Mouse (Mus musculus) hindbrain, embryonic 13.5 days (tissue): Measurements from ENCODE around the gene Cnp. TPM values are rescaled to one million over a fixed set of nuclear protein-coding genes. Genes with fewer than 3 reads are reported as not detected.

ENCODE experiments used
- ATAC-seq: fragments of 200-750 bp; cut with Nextera tagmentation; 2 replicates; pipeline ENCODE4 v1.8.0; 2017; ENCODE audit warnings: moderate TSS enrichment; ENCODE audit not compliant: low FRiP score
- H3K27ac ChIP-seq: fragments of 300-500 bp; sonication (generic); 2 replicates; pipeline ENCODE4 v1.5.1; 2015; ENCODE audit warnings: inconsistent platforms, mild to moderate bottlenecking, moderate library complexity
- H3K27me3 ChIP-seq: fragments of 300-500 bp; sonication (generic); 2 replicates; pipeline ENCODE4 v1.6.1; 2015; ENCODE audit warnings: mild to moderate bottlenecking, inconsistent platforms
- H3K36me3 ChIP-seq: fragments of 300-500 bp; sonication (generic); 2 replicates; pipeline ENCODE4 v1.6.1; 2015; ENCODE audit warnings: mild to moderate bottlenecking, inconsistent platforms
- H3K4me1 ChIP-seq: fragments of 300-500 bp; sonication (generic); replicated peaks from 2 replicates; pipeline ENCODE4 v1.6.1; 2015; ENCODE audit warnings: inconsistent platforms
- H3K4me2 ChIP-seq: fragments of 300-500 bp; sonication (generic); 2 replicates; pipeline ENCODE4 v1.6.1; 2015; ENCODE audit warnings: inconsistent platforms, mild to moderate bottlenecking, moderate library complexity
- H3K4me3 ChIP-seq: fragments of 300-500 bp; sonication (generic); 2 replicates; pipeline ENCODE4 v1.5.1; 2015; ENCODE audit warnings: mild to moderate bottlenecking, inconsistent platforms
- H3K9ac ChIP-seq: fragments of 300-500 bp; sonication (generic); 2 replicates; pipeline ENCODE4 v1.6.1; 2015; ENCODE audit warnings: mild to moderate bottlenecking, inconsistent platforms
- H3K9me3 ChIP-seq: fragments of 300-500 bp; sonication (generic); 2 replicates; pipeline ENCODE4 v1.6.1; 2016; ENCODE audit warnings: inconsistent platforms
- WGBS: fragments of 180-500 bp; shearing (Covaris S2); methylation state at CpG from one replicate; pipeline ENCODE4 v1.1.7; 2015; 5-methylcytosine and 5-hydroxymethylcytosine counted together
- polyA plus RNA-seq: library from polyadenylated mRNA; unstranded; fragments of >200 nt; fragmentation: Nextera tagmentation; extraction: Ambion mirVana; gene quantifications from 2 replicates; pipeline ENCODE4 v1.2.1, GENCODE M21; 2015

Cnp gene
- polyA plus RNA-seq, 1 experiment from 2014 or later: 34.5 TPM

DNA sequence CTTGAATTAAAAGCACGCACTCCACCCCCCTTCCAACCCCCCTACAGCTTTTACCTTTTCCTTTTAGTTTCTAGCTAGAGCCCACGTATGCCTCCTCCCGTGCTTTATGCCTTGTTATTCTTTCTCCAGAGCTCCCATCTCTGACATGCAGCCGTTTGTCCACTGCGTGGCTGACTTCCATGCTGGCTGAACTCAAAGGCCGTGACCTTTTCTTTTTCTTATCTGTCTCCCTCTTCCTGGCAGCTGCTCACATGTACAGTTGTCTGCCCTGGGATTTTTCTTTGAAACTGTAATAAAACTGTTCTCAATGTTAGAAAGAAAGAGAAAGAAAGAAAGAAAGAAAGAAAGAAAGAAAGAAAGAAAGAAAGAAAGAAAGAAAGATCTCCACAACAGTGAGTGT is 33.7 kb upstream of the Cnp start:
- peaks cover 14% of the 10 kb centered on the region for H3K4me1 ChIP-seq
- 52% methylated on average over 6 of the region's 6 CpGs for WGBS
- H3K27ac ChIP-seq: no peak overlapping the region
- H3K9ac ChIP-seq: no peak overlapping the region
- no peak for ATAC-seq
- no peaks in the 10 kb centered on the region for H3K27me3 ChIP-seq
- no peaks in the 10 kb centered on the region for H3K9me3 ChIP-seq
- no peaks in the 10 kb centered on the region for H3K36me3 ChIP-seq
- H3K4me3 ChIP-seq: no peak overlapping the region
- no peak overlapping the region for H3K4me2 ChIP-seq

DNA sequence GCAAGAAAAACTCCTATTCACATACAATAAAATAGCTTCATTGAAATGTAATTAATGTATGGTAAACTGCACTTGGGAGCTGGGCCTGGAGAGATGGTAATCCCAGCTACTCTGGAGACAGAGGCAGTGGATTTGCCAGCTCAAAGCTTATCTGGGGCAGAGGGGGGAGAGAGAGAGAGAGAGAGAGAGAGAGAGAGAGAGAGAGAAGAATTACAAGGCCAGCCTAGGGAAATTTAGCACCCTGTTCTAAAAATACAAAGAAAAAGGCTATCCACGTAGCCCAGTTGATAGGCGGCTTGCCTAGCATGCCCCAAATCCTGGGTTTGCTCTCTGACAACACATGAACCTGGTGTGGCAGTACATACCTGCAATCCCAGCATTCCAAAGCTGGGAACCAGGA is 33.1 kb upstream of the Cnp start:
- Histone ChIP-seq H3K9ac (no peak overlapping the region), H3K4me1 (peaks cover 18% of the 10 kb centered on the region), H3K27ac (no peak overlapping the region), H3K9me3 (no peaks in the 10 kb centered on the region), H3K4me3 (no peak overlapping the region), H3K27me3 (no peaks in the 10 kb centered on the region), H3K36me3 (no peaks in the 10 kb centered on the region), H3K4me2 (no peak overlapping the region)
- no peak for ATAC-seq
- WGBS: 86% methylated on average over 2 of the region's 2 CpGs

DNA sequence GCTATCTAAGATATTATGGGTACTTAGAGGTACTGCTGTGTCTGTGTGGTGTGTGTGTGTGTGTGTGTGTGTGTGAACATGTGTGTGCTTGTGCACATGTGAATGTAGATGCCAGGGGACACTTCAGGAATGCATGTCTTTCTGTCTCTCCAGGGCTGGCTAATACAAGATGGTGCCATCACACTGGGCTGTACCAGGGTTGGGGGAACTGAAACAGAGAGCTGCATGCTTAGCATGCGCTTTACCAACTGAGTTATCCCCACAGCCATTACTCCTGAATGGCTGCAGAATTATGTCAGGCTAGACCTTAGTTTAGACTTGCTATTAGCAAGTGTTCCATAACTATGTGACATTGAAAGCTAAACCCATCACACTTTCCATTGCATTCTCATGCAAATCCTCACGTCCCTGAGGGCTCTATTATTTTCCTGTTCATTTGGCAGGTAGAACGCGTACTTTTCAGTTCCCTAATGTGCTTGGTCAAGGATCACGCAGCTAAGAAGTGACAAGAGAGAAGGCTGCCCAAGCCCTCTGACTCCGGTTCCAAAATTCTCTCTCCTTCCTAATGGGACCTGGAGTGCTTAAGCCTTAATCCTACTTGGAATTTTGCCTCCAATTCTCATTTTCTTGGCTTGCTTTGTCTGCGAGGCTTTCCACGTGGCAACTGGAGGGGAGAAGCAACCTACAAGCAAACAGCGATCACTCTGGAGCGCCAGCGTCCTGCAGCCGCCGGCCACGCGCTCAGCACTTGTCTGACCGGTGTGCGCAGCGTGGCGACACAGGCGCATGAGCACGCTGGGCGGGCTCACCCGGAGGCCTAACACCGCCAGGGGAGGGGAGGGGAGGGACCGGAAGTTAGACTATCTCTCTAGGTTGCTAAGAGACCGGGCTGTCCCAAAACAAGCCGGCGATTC is 29.6 kb upstream of the Cnp start, which contains the start of gene Ttc25:
TSS of gene Ttc25 (plus strand) at position 776 of the 914 bp plus-strand sequence.
- Histone ChIP-seq H3K4me3 (peak within 1 kb of the TSS; percentile 47), H3K9me3 (no peaks in the 10 kb centered on the region), H3K27me3 (0 out of 2 replicates have a peak, but pooled peaks cover 3% of the 10 kb centered on the region), H3K36me3 (no peaks in the 10 kb centered on the region), H3K4me1 (peaks cover 18% of the 10 kb centered on the region), H3K4me2 (peak within 1 kb of the TSS; percentile 68), H3K27ac (peak within 1 kb of the TSS; percentile 79), H3K9ac (peak within 1 kb of the TSS; percentile 66)
- ATAC-seq: peak; percentile 95
- WGBS: 4% methylated on average over 28 of the region's 28 CpGs

DNA sequence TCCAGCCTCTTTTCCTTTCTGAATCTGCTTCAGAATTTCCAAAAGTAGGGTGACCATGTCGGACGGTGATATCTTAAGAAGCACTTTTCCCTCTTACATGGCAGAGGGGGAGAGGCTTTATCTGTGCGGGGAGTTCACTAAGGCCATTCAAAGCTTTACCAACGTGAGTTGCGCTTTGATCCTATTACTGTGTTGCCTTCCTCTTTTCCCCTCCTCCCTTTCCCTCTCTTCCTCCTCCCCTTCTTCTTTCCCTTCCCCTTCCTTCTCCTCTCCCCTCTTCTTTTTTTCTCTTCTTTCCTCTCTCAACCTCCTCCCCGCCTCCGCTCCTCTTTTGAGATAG is 29.0 kb upstream of the Cnp start:
- peaks cover 18% of the 10 kb centered on the region for H3K4me1 ChIP-seq
- peak overlapping the region; percentile 68 for H3K4me2 ChIP-seq
- H3K36me3 ChIP-seq: no peaks in the 10 kb centered on the region
- 26% methylated on average over 7 of the region's 7 CpGs for WGBS
- H3K27me3 ChIP-seq: 0 out of 2 replicates have a peak, but pooled peaks cover 3% of the 10 kb centered on the region
- peak overlapping the region; percentile 66 for H3K9ac ChIP-seq
- peak overlapping the region; percentile 79 for H3K27ac ChIP-seq
- ATAC-seq: peak; percentile 61
- peak overlapping the region; percentile 47 for H3K4me3 ChIP-seq
- no peaks in the 10 kb centered on the region for H3K9me3 ChIP-seq

DNA sequence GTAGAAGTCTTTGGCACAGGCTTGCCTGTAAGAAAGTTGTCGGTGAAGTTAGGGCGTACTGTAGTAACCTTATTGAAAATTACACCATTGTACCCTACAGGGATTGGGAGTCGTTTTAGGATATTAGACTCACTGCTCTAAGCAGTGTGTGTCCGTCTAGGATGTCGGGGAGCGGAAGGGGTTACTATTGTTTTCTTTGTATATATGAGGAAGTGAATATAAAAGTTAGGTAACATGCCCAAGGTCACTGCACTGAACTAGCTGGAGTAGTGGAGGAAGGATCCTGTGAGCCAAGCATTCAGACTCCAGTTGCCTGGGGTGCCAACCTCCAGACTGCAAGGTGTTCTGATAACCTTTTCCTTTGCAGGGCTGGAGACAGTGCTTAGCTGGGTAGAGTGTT is 27.7 kb upstream of the Cnp start:
- Histone ChIP-seq H3K4me1 (peaks cover 18% of the 10 kb centered on the region), H3K4me3 (no peak overlapping the region), H3K36me3 (no peaks in the 10 kb centered on the region), H3K9me3 (no peaks in the 10 kb centered on the region), H3K4me2 (no peak overlapping the region), H3K27me3 (0 out of 2 replicates have a peak, but pooled peaks cover 3% of the 10 kb centered on the region), H3K27ac (no peak overlapping the region), H3K9ac (no peak overlapping the region)
- 89% methylated on average over 6 of the region's 6 CpGs for WGBS
- no peak for ATAC-seq

DNA sequence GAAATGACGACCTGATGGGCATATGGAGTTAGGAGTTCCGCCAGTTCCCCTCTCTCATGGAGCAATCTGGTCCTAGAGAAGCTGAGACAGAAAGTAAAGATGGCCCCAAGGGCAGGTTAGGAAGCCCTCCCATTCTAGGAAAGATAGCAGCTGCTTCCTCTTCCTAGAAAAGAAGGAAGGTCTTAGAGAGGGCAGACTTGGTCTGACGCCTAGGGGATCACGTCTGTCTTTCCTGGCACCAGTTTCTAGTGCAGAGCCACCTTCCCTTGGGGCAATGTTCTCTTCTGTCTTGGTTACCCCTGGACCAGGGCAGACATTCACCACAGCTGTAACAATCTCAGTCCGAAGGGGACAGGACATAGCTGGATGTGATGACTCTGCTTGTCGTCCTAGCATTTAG is 26.6 kb upstream of the Cnp start:
- Histone ChIP-seq H3K27ac (no peak overlapping the region), H3K36me3 (no peaks in the 10 kb centered on the region), H3K4me3 (no peak overlapping the region), H3K4me2 (no peak overlapping the region), H3K9me3 (no peaks in the 10 kb centered on the region), H3K27me3 (0 out of 2 replicates have a peak, but pooled peaks cover 3% of the 10 kb centered on the region), H3K4me1 (peaks cover 18% of the 10 kb centered on the region), H3K9ac (no peak overlapping the region)
- WGBS: 85% methylated on average over 6 of the region's 6 CpGs
- no peak for ATAC-seq

DNA sequence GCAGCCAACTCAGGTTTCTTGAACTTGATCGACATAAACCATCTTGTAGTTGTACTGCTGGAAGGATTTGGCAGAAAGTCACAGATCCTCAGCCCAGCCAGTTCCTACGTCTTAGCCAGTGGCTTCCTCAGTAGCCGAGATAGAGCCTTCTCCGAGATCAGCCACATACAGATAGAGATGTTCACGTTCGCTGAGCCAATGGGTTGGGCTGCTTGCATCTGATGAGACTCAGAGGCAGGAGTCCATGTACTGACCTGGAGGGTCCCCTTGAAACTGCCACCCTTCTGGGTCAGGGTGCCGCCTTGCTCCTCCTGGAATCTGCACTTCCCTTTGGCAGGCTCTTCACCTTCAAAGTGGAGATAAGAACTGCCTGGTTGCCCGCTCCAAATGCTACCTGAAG is 25.2 kb upstream of the Cnp start:
- WGBS: 90% methylated on average over 8 of the region's 8 CpGs
- Histone ChIP-seq H3K9ac (no peak overlapping the region), H3K9me3 (no peaks in the 10 kb centered on the region), H3K27ac (no peak overlapping the region), H3K4me2 (no peak overlapping the region), H3K4me3 (no peak overlapping the region), H3K27me3 (0 out of 2 replicates have a peak, but pooled peaks cover 3% of the 10 kb centered on the region), H3K36me3 (no peaks in the 10 kb centered on the region), H3K4me1 (peaks cover 17% of the 10 kb centered on the region)
- ATAC-seq: no peak

DNA sequence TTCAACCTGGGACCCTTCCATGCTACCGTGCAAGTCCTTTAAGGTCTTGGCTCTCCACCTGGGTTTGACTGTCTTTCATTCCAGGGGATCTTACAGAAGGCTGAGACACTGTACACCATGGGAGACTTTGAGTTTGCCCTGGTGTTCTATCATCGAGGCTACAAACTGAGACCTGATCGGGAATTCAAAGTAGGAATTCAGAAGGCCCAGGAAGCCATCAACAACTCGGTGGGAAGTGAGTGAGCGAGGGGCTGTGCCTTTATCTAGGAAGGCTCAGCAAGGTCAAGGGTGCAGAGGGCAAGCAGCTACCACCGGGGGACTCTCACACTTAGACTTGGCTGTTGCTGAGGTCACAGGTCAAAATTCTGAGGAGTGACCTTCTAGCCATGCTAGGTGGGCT is 24.6 kb upstream of the Cnp start:
- no peak for ATAC-seq
- Histone ChIP-seq H3K9ac (no peak overlapping the region), H3K4me2 (no peak overlapping the region), H3K27ac (no peak overlapping the region), H3K27me3 (0 out of 2 replicates have a peak, but pooled peaks cover 3% of the 10 kb centered on the region), H3K36me3 (no peaks in the 10 kb centered on the region), H3K9me3 (no peaks in the 10 kb centered on the region), H3K4me3 (no peak overlapping the region), H3K4me1 (peaks cover 11% of the 10 kb centered on the region)
- WGBS: 78% methylated on average over 6 of the region's 6 CpGs

DNA sequence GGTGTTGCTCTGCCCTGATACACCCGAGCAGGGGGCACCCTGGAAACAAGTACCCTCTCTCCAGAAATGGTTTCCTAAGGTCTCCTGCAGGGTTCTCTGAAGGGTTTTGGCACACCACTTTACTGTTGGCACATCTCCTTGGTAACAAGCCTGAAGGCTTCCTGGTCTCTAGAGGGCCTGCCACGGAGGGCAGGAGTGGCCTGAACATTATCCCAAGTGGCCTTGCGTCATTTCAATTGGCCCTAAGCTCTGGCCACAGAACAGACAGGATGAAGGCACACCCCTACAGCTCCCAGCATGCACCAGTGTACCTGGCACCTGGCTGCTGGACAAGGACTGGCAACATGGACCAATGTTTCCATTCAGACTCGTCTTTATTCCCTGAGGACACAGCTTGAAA is 21.9 kb upstream of the Cnp start:
- no peak overlapping the region for H3K27ac ChIP-seq
- no peak overlapping the region for H3K4me2 ChIP-seq
- no peak overlapping the region for H3K9ac ChIP-seq
- no peak for ATAC-seq
- H3K4me3 ChIP-seq: no peak overlapping the region
- no peaks in the 10 kb centered on the region for H3K9me3 ChIP-seq
- WGBS: 78% methylated on average over 4 of the region's 4 CpGs
- H3K27me3 ChIP-seq: 0 out of 2 replicates have a peak, but pooled peaks cover 3% of the 10 kb centered on the region
- H3K4me1 ChIP-seq: 0 out of 2 replicates have a peak, but pooled peaks cover 5% of the 10 kb centered on the region
- H3K36me3 ChIP-seq: no peaks in the 10 kb centered on the region

DNA sequence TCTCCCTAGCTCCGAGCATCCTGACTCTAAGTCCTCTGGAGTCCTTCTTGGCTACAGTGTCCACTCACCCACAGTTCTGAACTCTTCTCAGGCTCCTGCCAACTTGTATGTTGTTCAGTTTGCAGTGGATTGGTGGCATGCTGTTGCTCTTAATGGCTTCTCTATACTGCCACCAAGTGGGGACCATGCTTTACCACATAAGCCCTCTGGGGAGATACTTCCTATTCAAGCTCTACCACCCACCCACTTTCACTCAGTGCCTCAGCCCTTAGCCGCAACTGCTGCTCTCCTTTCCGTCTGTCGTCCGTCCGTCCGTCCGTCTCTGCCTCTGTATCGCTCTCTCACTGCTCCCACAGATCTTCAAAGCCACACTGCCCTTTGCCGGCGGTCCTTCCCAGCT is 19.1 kb upstream of the Cnp start:
- peak overlapping the region; percentile 55; the same call in 1 of the 2 replicates for H3K9ac ChIP-seq

DNA sequence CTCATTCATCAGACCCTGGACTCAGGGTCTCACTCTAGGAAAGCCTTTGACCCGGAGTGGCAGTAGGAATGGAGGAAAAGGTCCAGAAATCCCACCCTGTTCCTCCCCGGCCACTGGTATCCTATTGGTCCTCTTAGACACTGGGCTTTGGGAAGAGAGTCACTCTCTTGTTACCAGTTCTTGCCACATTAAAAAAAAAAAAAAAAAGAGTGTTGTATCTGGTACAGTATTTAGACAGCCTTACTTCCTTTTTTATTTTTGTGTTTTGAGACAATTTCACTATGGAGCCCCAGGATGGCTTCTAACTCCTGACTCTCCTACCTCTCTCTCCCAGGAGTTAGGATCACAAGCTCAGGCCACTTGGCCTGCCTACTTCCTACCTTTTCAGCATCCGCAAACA is 17.1 kb upstream of the Cnp start:
- H3K27me3 ChIP-seq: no peaks in the 10 kb centered on the region
- H3K36me3 ChIP-seq: no peaks in the 10 kb centered on the region
- no peak overlapping the region for H3K9ac ChIP-seq
- no peak overlapping the region for H3K4me2 ChIP-seq
- H3K4me1 ChIP-seq: 0 out of 2 replicates have a peak, but pooled peaks cover 5% of the 10 kb centered on the region
- H3K9me3 ChIP-seq: no peaks in the 10 kb centered on the region
- no peak overlapping the region for H3K27ac ChIP-seq
- no peak for ATAC-seq
- 72% methylated on average over 3 of the region's 3 CpGs for WGBS
- no peak overlapping the region for H3K4me3 ChIP-seq

More for the DNA sequence above, 19.1 kb upstream of the Cnp start:
- Histone ChIP-seq H3K9me3 (no peaks in the 10 kb centered on the region), H3K36me3 (no peaks in the 10 kb centered on the region), H3K4me2 (peak overlapping the region; percentile 26; the same call in 1 of the 2 replicates), H3K4me3 (no peak overlapping the region), H3K27me3 (no peaks in the 10 kb centered on the region), H3K27ac (no peak overlapping the region), H3K4me1 (0 out of 2 replicates have a peak, but pooled peaks cover 5% of the 10 kb centered on the region)
- ATAC-seq: no peak
- 14% methylated on average over 11 of the region's 11 CpGs for WGBS

DNA sequence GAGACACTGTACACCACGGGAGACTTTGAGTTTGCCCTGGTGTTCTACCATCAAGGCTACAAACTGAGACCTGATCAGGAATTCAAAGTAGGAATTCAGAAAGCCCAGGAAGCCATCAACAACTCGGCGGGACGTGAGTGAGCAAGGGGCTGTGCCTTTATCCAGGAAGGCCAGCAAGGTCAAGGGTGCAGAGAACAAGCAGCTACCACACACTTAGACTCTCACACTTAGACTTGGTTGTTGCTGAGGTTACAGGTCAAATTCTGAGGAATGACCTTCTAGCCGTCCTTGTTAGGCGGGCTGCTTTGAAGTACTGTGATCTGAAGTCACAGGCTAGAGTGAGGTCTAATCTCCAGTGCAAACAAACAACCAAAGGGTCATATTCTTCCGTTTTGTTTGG is 15.2 kb upstream of the Cnp start:
- ATAC-seq: no peak
- no peaks in the 10 kb centered on the region for H3K36me3 ChIP-seq
- no peak overlapping the region for H3K4me3 ChIP-seq
- no peak overlapping the region for H3K4me2 ChIP-seq
- no peaks in the 10 kb centered on the region for H3K9me3 ChIP-seq
- no peak overlapping the region for H3K9ac ChIP-seq
- H3K27me3 ChIP-seq: no peaks in the 10 kb centered on the region
- WGBS: 50% methylated on average over 7 of the region's 7 CpGs
- H3K4me1 ChIP-seq: 0 out of 2 replicates have a peak, but pooled peaks cover 5% of the 10 kb centered on the region
- no peak overlapping the region for H3K27ac ChIP-seq

DNA sequence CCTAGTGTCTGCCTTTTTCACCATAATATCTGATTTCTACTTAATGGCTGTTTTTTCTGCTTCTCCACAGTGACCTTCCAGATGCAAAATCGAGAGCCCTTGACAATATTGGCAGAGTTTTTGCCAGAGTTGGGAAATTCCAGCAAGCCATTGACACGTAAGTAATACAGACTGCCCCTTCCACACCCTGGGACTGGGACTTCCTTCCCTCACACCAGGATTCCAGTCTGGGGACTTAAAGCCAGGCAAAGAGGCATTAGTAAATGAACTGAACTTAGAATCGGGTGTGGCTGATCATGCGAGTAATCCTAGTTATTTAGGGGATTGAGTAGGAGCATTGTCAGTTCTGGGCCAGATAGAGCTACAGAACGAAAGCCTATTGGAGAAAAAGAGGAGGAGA is 13.0 kb upstream of the Cnp start:
- H3K36me3 ChIP-seq: no peaks in the 10 kb centered on the region
- H3K4me3 ChIP-seq: no peak overlapping the region
- H3K4me1 ChIP-seq: no peaks in the 10 kb centered on the region
- no peak overlapping the region for H3K4me2 ChIP-seq
- H3K9me3 ChIP-seq: no peaks in the 10 kb centered on the region
- no peak overlapping the region for H3K9ac ChIP-seq
- no peak overlapping the region for H3K27ac ChIP-seq
- no peaks in the 10 kb centered on the region for H3K27me3 ChIP-seq
- ATAC-seq: no peak
- WGBS: 60% methylated on average over 5 of the region's 5 CpGs
